Mouse (Mus musculus) heart, embryonic 14.5 days (tissue): ENCODE results near the gene Rasa2. TPM values are rescaled to one million over a fixed set of nuclear protein-coding genes. Genes with fewer than 3 reads are reported as not detected.
"Not testable (repeated sequence)": the region's sequence is repeated elsewhere in the genome, so short reads cannot be mapped to it uniquely, and the experiment has no call there.

Source experiments
- ATAC-seq: fragments of 200-750 bp; cut with Nextera tagmentation; 2 replicates; pipeline ENCODE4 v1.8.0; 2017; ENCODE audit warnings: low read depth, moderate TSS enrichment; ENCODE audit not compliant: insufficient number of reproducible peaks, insufficient read depth, low FRiP score
- H3K27ac ChIP-seq, 2 experiments: fragments of 200-500 bp in 1 of 2; fragments of 300-500 bp in 1 of 2; sonication (generic) in 1 of 2; replicated peaks in 1 of 2; 2 replicates each; pipeline ENCODE4 v1.5.1; 2012 to 2014; ENCODE audit warnings: low read depth in 2 of 2, low read length in 2 of 2, control low read depth in 1 of 2, mild to moderate bottlenecking in 1 of 2, mixed read lengths in 1 of 2; ENCODE audit not compliant: control insufficient read depth in 1 of 2, insufficient read depth in 1 of 2
- H3K27me3 ChIP-seq: fragments of 300-500 bp; sonication (generic); 2 replicates; pipeline ENCODE4 v1.6.1; 2014; ENCODE audit warnings: mild to moderate bottlenecking, low read length, control low read depth; ENCODE audit not compliant: control insufficient read depth, insufficient read depth
- H3K36me3 ChIP-seq: fragments of 300-500 bp; sonication (generic); 2 replicates; pipeline ENCODE4 v1.6.1; 2014; ENCODE audit warnings: mild to moderate bottlenecking, control low read depth, low read length, mixed read lengths; ENCODE audit not compliant: control insufficient read depth, insufficient read depth
- H3K4me1 ChIP-seq, 2 experiments: fragments of 200-500 bp in 1 of 2; fragments of 300-500 bp in 1 of 2; sonication (generic) in 1 of 2; 2 replicates each; pipeline ENCODE4 v1.6.1; 2012 to 2014; ENCODE audit warnings: low read length in 2 of 2, control low read depth in 1 of 2, mixed read lengths in 1 of 2; ENCODE audit not compliant: control insufficient read depth in 2 of 2, insufficient read depth in 2 of 2
- H3K4me2 ChIP-seq: fragments of 300-500 bp; sonication (generic); 2 replicates; pipeline ENCODE4 v1.6.1; 2014; ENCODE audit warnings: mild to moderate bottlenecking, low read length
- H3K4me3 ChIP-seq, 2 experiments: fragments of 200-500 bp in 1 of 2; fragments of 300-500 bp in 1 of 2; sonication (generic) in 1 of 2; 2 replicates each; pipeline ENCODE4 v1.5.1; 2012 to 2014; ENCODE audit warnings: low read length in 2 of 2, mild to moderate bottlenecking in 2 of 2, control low read depth in 1 of 2, low read depth in 1 of 2, moderate library complexity in 1 of 2; ENCODE audit not compliant: control insufficient read depth in 1 of 2, insufficient read depth in 1 of 2
- H3K9ac ChIP-seq: fragments of 300-500 bp; sonication (generic); 2 replicates; pipeline ENCODE4 v1.6.1; 2014; ENCODE audit warnings: mild to moderate bottlenecking, low read length
- H3K9me3 ChIP-seq: fragments of 300-500 bp; sonication (generic); 2 replicates; pipeline ENCODE4 v1.6.1; 2016; ENCODE audit warnings: low read length, control low read depth; ENCODE audit not compliant: control insufficient read depth
- WGBS: fragments of 180-500 bp; shearing (Covaris S2); extraction: QIAGEN DNeasy Blood & Tissue Kit; methylation state at CpG from one replicate; pipeline ENCODE4 v1.1.7; 2014; 5-methylcytosine and 5-hydroxymethylcytosine counted together
- polyA plus RNA-seq: library from polyadenylated mRNA; unstranded; fragments of >200 nt; fragmentation: Nextera tagmentation; extraction: Ambion mirVana; gene quantifications from 2 replicates; pipeline ENCODE4 v1.2.1, GENCODE M21; 2014

The Rasa2 gene
- polyA plus RNA-seq, 1 experiment from 2014 or later: 14.2 TPM

DNA sequence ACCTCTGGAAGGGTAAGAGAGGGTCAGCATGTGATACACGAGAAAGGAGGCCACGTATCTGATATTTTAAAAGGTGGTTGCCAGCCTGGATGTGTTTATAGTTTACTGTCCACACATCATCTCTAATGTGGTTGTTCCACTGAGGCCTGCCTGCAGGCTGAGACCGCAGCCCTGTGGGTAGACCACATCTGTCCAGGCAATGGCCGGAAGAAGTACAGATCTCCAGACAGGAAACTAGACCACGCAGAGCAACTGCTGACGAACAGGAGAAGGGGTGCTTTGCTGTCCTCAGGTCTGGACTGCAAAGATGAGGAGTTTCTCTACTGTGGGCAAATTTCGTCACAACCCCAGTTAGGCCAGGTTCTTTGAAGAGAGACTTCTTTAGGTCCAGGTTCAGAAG, 19.4 kb upstream of the Rasa2 start:
- H3K9ac ChIP-seq: no peak overlapping the region
- ATAC-seq: no peak
- H3K27ac ChIP-seq: no peak overlapping the region
- H3K4me2 ChIP-seq: no peak overlapping the region
- H3K4me3 ChIP-seq: no peak overlapping the region
- H3K27me3 ChIP-seq: no peaks in the 10 kb centered on the region
- H3K4me1 ChIP-seq: peaks cover 0 to 6% of the 10 kb centered on the region in 2 experiments; a peak in 1 of 4 replicates
- H3K9me3 ChIP-seq: no peaks in the 10 kb centered on the region
- WGBS: 75% methylated on average over 7 of the region's 7 CpGs
- no peaks in the 10 kb centered on the region for H3K36me3 ChIP-seq

DNA sequence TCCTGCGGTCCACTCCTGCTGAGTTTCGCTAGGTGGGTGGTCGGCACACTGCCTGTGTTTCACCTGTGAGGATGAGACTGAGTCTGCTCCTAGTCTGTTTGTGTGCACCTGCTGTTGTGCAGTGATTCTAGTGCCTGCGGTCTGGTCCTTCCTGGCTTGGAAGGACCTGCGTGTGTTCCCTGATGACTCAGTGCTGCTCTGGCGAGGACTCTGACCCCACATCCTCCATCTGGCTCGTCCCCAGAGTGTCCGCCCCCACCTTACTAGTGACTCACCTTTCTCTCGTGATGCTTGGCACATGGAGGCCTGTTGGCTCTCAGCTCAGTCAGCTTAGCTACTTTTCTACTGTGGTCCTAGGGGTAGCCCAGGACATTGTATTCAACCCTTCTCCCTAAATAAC, 18.5 kb upstream of the Rasa2 start:
- H3K9ac ChIP-seq: no peak overlapping the region
- no peaks in the 10 kb centered on the region for H3K27me3 ChIP-seq
- peaks cover 0 to 6% of the 10 kb centered on the region in 2 experiments; a peak in 1 of 4 replicates for H3K4me1 ChIP-seq
- WGBS: 57% methylated on average over 9 of the region's 9 CpGs
- no peaks in the 10 kb centered on the region for H3K9me3 ChIP-seq
- H3K27ac ChIP-seq: no peak overlapping the region
- no peak overlapping the region for H3K4me2 ChIP-seq
- no peak for ATAC-seq
- no peak overlapping the region for H3K4me3 ChIP-seq
- no peaks in the 10 kb centered on the region for H3K36me3 ChIP-seq

DNA sequence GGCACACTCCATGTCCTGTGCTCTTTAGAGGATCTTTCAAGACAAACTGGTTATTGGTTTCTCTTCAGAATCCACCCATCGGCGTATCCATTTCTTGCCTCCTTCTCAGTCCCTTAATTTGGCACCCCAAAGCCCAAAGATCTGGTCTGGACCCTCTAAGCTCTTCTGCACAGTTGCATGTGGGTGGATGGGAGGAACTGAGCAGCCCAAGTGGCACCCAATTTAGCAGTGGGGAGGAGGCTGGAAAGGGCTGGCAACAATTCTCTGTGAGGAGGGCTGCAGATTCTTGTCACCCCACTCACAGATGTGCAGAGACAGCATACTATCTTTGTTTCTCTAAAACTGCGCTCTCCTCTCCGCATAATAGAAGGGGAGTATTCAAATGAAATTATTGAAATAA, 17.9 kb upstream of the Rasa2 start:
- Histone ChIP-seq H3K27me3 (no peaks in the 10 kb centered on the region), H3K4me3 (no peak overlapping the region), H3K36me3 (no peaks in the 10 kb centered on the region), H3K4me1 (peaks cover 0 to 6% of the 10 kb centered on the region in 2 experiments; a peak in 1 of 4 replicates), H3K9ac (no peak overlapping the region), H3K4me2 (no peak overlapping the region), H3K9me3 (no peaks in the 10 kb centered on the region), H3K27ac (no peak overlapping the region)
- ATAC-seq: no peak
- WGBS: 92% methylated on average over 4 of the region's 4 CpGs

- WGBS: 60% methylated on average over 2 of the region's 2 CpGs
- ATAC-seq: no peak
- H3K4me2 ChIP-seq: no peak overlapping the region
These were observed 15.4 kb upstream of the Rasa2 start for GRCm38 (mm10) chr9:96646668-96647295.

DNA sequence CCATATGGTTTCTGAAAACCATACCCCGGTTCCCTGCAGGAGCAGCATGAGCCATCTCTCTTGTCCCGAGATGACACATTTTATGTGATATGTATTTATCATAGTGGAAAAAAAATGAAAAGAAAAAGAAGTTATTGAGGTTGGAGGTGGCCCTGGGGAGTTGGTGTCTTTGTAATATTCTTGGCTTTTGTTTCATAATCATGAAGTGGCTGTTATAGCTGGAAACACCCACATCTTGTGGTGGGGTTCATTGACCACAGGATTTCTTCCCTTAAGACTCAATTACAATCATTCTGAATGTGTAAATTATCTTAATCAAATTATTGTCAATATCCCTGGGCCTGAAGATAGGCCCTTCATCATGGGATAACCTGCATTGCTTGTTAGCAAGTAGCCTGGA, 13.4 kb upstream of the Rasa2 start:
- H3K4me3 ChIP-seq: no peak overlapping the region
- no peak overlapping the region for H3K4me2 ChIP-seq
- ATAC-seq: no peak
- H3K4me1 ChIP-seq: no peaks in the 10 kb centered on the region
- no peak overlapping the region for H3K9ac ChIP-seq
- no peaks in the 10 kb centered on the region for H3K36me3 ChIP-seq
- no peak overlapping the region for H3K27ac ChIP-seq
- H3K9me3 ChIP-seq: no peaks in the 10 kb centered on the region
- no peaks in the 10 kb centered on the region for H3K27me3 ChIP-seq
- 71% methylated on average over 2 of the region's 2 CpGs for WGBS

More at GRCm38 (mm10) chr9:96646668-96647295, 15.4 kb upstream of the Rasa2 start:
- H3K9ac ChIP-seq: no peak overlapping the region
- H3K36me3 ChIP-seq: no peaks in the 10 kb centered on the region
- no peaks in the 10 kb centered on the region for H3K4me1 ChIP-seq
- no peaks in the 10 kb centered on the region for H3K9me3 ChIP-seq
- no peak overlapping the region for H3K27ac ChIP-seq
- no peak overlapping the region for H3K4me3 ChIP-seq
- no peaks in the 10 kb centered on the region for H3K27me3 ChIP-seq

- H3K4me2 ChIP-seq, H3K36me3 ChIP-seq, H3K27me3 ChIP-seq, H3K4me1 ChIP-seq, H3K9me3 ChIP-seq, ATAC-seq, H3K4me3 ChIP-seq, H3K27ac ChIP-seq, H3K9ac ChIP-seq: not testable (repeated sequence)
- 83% methylated on average over 3 of the region's 3 CpGs for WGBS
These were observed 12.6 kb upstream of the Rasa2 start for GRCm38 (mm10) chr9:96644002-96644401.

DNA sequence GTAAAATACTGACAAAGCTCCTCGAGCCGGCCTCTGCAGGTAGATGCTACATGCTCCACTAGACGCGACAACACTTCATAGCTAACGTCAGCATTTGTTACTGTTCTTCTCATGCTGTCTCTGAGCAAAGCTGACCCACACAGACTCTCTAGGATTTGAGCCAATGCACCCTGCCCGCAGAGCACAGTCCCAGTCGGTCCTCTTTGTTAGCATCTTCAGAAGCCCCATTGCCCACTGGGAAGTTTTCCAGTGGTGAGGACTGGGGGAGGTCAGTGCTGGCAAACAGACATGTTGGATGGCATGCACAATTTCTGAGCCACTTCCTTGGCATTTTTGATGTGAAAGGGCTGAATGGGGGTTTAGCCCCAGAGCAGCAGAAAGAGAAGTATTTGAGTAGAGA, 8.0 kb upstream of the Rasa2 start:
- Histone ChIP-seq H3K36me3 (no peaks in the 10 kb centered on the region), H3K4me3 (no peak overlapping the region), H3K9me3 (no peaks in the 10 kb centered on the region), H3K4me2 (no peak overlapping the region), H3K27me3 (no peaks in the 10 kb centered on the region), H3K9ac (no peak overlapping the region), H3K4me1 (peaks cover 0 to 2% of the 10 kb centered on the region in 2 experiments; a peak in 2 of 4 replicates), H3K27ac (no peak overlapping the region)
- WGBS: 90% methylated on average over 7 of the region's 7 CpGs
- no peak for ATAC-seq

GRCm38 (mm10) chr9:96638508-96638907, 7.1 kb upstream of the Rasa2 start:
- H3K27ac ChIP-seq: no peak overlapping the region
- H3K4me3 ChIP-seq: no peak overlapping the region
- no peaks in the 10 kb centered on the region for H3K27me3 ChIP-seq
- peaks cover 0 to 2% of the 10 kb centered on the region in 2 experiments; a peak in 2 of 4 replicates for H3K4me1 ChIP-seq
- no peak for ATAC-seq
- no peaks in the 10 kb centered on the region for H3K36me3 ChIP-seq
- no peaks in the 10 kb centered on the region for H3K9me3 ChIP-seq
- WGBS: 70% methylated on average over 7 of the region's 7 CpGs
- no peak overlapping the region for H3K4me2 ChIP-seq
- H3K9ac ChIP-seq: no peak overlapping the region
